Mouse (Mus musculus) cerebellum, adult 2 months (tissue): ENCODE results near the gene Trim26.

Experiments used
- CTCF ChIP-seq: fragments of 200-500 bp; IDR thresholded peaks from 2 replicates; pipeline ENCODE4 v1.5.1; 2011; ENCODE audit warnings: low read depth, mild to moderate bottlenecking, control low read depth, low read length, moderate library complexity, borderline replicate concordance; ENCODE audit not compliant: insufficient read depth
- POLR2A ChIP-seq: fragments of 200-500 bp; IDR thresholded peaks from 2 replicates; pipeline ENCODE4 v1.6.1; 2011; ENCODE audit warnings: low read length, control low read depth, borderline replicate concordance; ENCODE audit not compliant: insufficient read depth

DNA sequence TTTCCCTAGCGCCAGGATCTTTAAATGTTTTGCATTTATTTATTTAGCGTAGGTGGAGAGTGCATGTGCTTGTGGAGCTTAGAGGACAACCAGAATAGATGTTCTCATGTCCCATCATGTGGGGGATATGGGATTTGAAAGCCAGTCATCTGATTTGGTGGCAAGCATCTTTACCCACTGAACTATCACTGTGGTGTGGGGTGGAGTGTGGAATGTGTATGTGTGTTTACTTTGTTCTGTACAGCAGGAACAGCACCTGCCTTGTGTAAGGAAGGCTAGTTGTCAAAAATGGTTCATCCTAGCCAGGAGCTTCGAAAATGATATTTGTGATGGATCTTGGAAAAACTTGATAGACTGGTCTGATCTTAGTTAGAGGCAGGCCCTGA is 514 bp upstream of the Trim26 start:
- TF ChIP-seq POLR2A = no peak
- TF ChIP-seq CTCF = no peak
